Mouse (Mus musculus) c-Kit-positive CD71-positive TER-119-negative erythroid progenitor cells, embryonic 14.5 days (primary cell): ENCODE results near the gene S1pr4.

Source experiments
- DNase-seq: peaks from one replicate; pipeline ENCODE4 v3.0.0-alpha.2; 2013; ENCODE audit warnings: low read depth

The S1pr4 gene

DNA sequence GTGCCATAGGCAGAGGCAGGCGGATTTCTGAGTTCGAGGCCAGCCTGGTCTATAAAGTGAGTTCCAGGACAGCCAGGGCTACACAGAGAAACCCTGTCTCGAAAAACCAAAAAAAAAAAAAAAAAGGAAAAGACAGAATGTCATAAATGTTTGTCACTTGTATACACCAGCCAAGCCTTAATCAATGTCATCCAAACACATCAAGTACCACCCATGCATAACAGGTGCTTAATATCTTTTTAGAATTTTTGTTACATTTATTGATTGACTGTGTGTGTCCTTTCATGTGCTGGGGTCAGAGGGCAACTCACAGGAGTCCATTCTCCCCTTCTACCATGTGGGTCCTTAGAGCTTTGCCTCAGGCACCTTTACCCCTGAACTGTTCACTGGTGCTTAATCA lies at the start of gene S1pr4:
S1pr4 (minus strand) TSS at position 101 of the 400 bp plus-strand sequence.
- DNase-seq: no peak

DNA sequence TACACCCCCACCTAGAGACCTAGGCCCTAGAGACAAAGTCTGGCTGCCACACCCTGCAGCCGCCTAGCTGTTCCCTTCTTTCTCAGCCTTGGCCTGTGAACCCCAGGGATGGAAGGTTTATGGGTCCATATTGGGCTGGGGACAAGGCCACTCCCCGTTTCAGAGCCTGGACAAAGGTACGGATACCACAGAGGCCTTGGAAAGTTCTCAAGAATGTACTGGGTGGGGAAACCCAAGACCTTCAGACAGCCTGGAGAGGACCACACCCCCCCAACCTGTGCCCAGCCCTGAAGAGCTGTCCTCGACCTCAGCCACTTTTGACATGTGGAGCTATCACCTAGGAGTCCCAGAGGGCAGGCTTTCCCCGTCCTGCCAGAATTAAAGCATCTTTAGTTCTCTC lies 49.0 kb upstream of the S1pr4 start:
- DNase-seq: no peak

- no peak for DNase-seq
Observed at GRCm38 (mm10) chr10:81546788-81547571, 47.0 kb upstream of the S1pr4 start.

DNA sequence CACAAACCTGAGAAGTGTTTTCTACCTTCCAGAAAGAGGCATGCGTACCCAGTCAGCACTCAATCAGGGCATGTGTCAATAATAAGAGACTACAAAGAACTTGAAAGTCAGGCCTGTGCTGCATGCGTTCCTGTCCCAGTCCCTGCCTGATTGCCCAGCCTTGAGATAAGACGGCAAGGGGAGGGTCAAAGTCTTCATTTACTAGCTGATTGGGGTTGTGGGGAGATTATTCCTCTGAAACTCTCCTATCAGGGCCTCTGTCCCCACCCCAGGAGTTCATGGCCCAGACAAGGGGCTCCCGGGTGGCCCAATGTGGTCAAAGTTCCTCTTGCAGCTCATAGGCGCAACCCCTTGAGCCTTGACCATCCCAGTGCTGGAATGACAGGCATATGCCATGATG lies 46.4 kb upstream of the S1pr4 start:
- DNase-seq: peak; percentile 63

DNA sequence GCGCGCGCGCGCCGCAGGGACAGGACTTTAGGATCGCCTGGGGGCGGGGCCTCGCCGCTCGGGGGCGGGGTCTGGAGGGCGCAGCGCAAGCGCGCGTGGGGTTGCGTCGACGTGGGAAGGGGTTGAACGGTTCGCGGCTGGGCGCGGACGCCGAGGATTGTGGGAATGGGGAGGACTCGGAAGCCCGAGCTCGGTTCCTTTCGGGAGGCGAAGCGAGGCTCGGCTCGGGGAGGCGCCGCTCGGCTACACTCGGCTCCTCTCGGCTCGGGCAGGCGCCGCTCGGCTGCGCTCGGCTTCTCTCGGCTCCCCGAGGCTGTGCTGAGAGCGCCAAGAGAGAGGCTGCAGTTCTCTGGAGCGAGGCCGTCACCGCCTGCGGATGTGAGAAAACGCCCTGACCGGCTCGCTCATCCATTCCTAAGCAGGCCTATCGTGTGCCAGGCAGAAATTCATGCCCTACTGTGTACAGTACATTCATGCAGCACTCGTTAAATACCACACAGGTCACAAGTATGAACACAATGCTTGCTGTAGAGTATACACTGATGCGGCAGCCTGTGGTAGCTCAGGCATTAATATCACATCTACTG lies 45.3 kb upstream of the S1pr4 start, which contains the start of gene Gna11:
Gna11 (minus strand) TSS at position 30 of the 587 bp plus-strand sequence.
- peak; percentile 94 for DNase-seq

DNA sequence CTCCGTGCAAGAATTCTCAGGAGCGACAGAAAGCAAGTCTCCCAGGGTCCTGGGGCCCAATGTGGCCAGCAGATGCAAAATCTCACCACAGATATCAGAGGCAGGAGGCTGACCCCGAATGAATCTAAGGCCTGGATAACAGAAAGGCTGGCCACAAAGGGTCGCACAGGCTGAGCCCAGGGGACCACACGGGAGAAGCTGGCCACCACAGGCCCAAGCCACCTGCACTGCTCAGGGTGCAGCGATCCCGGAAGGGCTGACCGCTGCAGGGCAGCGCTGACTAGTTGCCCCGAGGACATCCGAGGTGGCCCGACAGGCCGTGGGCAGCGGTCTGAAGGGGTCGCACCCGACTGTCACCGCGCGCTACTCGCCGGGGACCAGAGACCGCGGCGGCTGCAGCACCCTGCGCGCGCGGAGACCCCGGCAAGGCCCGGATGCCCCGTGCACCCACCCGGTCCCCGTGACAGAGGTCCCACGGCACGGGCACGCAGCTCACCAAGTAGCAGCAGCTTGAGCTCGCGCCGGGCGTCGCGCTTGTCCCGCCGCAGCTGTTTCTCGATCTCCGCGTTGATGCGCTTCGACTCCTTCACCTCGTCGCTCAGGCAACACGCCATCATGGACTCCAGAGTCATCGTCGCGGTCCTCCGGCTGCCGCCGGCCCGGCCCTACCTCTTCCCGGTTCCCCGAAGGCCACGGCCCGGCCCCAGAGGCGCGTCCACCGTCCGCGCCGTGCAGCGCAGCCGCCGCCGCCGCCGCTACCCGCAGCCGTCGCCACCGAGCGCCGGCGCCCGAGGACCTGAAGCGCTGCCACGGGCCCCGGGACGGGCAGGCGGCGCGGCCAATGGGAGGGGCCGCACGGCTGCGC lies 44.6 kb upstream of the S1pr4 start:
- DNase-seq: no peak

DNA sequence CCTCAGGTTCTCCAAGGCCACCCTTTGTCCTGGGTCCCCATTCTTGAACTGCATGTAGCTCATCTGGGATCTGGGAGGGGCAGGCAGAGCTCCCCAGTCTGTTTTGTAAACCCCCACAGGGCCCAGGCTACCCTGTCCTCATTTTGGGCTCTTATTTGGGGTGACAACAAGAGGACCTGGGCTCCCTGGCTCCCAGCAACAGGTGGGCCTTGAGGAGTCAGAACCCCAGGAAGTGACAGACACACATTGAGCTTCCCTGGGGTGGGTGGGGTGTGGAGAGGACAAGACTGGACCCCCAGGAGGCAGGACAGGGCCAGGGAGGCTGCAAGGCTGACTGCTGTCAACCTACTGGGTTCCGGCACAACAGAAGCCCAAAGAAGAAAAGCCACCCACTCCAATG lies 43.7 kb upstream of the S1pr4 start:
- no peak for DNase-seq

DNA sequence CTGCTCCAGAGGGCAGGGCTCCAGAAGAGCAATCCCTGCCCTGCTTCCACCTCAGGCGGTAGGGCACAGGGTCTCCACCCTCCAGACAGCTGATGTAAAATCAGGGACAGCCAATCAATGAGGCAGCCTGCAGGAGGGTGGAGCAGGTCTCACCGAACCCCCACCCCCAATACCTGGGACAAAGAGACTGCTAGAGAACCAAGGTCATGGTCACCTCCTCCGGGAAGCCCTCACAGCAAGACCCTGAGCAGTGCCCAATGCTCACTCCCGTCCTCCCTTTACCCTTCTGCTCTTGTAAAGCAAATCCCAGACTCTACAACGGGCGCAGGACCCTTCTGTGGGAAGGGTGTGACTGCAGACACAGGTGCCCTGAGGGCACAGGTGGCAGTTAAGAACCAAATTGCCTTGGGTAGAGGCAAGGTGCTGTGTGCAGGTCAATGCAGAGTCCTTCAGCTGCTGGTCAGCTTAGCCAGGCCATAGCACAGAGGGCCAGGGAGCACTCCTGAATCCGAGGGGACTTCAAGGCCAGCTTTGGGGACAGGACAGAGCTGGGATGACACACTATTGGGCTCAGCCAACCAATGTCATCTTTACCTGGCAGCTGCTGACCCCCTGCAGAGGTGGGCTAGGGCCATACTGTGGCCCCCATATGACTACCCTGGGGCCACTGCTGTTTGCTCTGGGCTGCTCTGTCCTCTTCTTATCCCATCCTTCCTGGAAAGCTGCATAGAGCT lies 43.0 kb upstream of the S1pr4 start:
- no peak for DNase-seq

DNA sequence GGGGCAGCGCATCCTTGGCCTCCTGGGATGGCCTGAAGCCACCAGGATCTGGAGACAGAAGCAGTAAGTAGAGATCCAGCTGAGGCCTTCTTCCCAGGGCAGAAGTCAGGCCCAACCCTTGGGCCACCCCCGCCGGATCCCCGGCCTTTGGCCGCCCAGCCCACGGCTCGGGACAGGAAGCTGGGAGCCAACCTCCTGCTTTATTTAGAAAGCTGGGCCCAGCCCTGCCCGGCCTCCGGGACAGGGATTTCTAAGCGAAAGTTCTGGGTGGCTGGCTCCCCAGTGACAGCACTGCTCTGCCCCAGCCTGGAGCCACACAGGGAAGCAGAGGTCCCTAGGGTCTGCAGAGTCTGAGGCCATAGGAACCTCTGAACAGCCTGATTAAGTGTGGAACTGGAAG lies 41.9 kb upstream of the S1pr4 start:
- DNase-seq: no peak

DNA sequence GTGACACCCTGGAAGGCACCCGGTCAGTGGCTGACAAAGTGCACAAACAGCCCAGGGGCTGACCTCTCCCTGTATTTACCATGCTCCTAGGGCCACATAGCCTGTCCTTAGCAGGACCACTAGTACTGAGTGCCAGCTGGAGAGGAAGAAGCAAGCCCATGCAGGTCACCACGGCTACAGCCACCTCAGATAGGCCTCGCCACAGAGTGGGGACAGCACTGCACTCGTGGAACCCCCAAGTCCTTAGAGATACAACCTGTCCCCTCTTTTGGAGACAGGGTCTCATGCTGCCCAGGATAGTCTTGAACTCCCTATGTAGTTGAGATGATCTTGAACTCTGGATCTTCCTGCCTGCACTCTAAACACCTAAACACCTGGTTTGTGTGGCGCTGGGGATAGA lies 41.4 kb upstream of the S1pr4 start:
- DNase-seq: no peak

GRCm38 (mm10) chr10:81538321-81539048 lies 38.6 kb upstream of the S1pr4 start:
- DNase-seq: no peak

DNA sequence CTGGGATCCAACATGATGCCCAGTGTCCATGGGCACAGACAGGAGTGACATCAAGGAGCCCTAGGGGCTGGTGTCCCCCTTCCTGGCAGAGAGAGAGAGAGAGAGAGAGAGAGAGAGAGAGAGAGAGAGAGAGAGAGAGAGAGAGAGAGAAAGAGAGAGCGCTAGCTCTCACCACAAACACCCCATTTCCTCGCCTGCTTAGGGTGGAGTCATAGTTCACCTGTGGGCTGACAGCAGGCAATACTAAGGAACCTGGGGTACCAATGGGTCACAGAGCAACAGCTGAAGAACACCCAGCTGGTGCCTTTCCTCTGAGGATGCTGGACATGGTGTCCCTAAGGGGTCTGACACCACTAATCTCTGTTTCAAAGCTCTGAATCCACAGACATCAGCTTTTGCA lies 37.5 kb upstream of the S1pr4 start:
- no peak for DNase-seq

DNA sequence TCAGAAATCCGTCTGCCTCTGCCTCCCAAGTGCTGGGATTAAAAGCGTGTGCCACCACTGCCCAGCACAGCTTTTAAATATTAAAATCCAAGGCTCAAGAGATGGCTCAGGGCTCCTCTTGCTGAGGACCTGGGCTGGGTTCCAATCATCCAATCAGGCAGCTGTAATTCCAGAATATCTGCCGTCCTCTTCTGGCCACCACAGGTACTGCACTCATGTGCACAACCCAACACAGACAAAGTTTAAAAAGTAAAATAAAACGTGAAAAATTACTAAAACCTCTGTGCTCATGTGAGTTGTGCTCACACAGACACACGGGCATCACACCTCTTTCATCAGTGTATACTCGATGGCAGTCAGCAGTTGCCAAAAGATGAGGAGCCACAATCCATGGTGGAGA lies 36.8 kb upstream of the S1pr4 start:
- no peak for DNase-seq

- DNase-seq: no peak
Observed at GRCm38 (mm10) chr10:81534826-81535225, 34.9 kb upstream of the S1pr4 start.

GRCm38 (mm10) chr10:81526779-81527178 lies 26.8 kb upstream of the S1pr4 start:
- DNase-seq: peak; percentile 74

GRCm38 (mm10) chr10:81525017-81525694 lies 25.2 kb upstream of the S1pr4 start:
- peak; percentile 67 for DNase-seq

DNA sequence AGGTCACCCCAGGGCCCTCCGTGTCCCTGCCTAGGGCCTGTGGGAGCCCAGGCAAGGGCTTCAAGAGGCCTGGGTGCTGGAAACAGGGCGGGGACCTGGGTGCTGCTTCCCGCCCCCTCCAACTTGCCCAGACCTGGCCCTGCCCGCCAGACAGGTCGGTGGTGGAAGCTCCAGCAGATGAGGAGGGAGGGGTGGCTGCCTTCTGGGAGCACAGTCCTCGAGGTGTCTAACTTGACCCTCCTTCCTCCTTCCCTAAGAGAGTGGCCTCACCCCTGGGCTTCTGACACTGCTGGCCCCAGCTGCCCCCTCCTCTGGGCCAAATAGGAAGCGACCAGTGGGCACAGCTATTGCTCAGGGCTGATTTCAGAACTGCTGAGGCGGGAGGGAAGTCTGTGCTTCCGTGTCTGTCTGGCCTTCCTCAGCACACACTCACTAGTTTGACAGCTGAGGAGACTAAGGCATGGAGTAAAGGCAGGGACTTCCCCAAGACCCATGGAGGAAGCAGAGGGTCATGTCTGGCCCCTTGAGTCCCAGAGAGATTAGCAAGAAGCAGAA lies 24.2 kb upstream of the S1pr4 start, which contains the start of gene Gna15:
Gna15 (minus strand) TSS at position 175 of the 555 bp plus-strand sequence.
- peak; percentile 41 for DNase-seq

DNA sequence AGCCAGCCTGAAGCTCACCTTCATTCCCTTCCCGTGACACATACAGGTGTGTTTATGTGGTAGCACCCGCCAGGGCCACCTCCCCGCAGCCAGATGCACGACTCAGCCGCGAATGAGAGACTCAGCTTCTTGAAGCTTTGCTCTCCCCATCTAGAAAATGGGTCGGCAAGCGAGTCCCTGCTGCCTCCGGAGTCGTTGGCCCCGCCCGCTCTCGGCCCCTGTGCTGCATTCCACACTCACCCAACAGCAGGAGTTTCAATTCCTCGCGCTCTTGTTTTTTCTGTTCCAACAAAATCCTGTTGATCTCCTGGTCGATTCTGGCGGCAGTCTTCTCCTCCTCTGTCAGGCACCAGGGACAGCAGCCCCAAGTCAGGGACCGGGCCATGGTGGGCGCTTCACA lies 23.6 kb upstream of the S1pr4 start:
- DNase-seq: no peak

- DNase-seq: no peak
Observed at GRCm38 (mm10) chr10:81523142-81523541, 23.2 kb upstream of the S1pr4 start.

DNA sequence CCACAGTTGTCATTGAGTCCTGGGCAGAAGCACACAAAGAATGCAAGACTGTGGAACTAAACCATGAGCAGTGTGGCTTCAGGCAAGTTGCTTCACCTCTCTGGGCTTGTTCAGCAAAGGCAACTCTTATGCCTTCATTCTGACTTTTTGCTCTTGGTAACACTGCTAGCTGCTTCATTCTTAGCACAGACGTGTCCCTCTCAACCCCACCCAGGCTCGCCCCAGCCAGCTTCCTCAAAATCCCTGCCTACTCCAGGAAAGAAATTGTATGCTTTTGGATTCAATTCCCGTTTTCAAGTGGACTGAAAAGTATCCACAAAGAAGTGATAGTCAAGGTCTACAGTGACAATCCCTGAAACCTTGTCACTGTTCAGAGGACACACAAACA lies 20.0 kb upstream of the S1pr4 start:
- DNase-seq: no peak
